Mouse (Mus musculus) heart, adult 9 months (tissue): ENCODE data around the gene Pitpnm2.

ENCODE experiments used
- DNase-seq, 2 experiments: peaks; one replicate each; pipeline ENCODE4 v3.0.0; 2022; ENCODE audit warnings: low spot score in 2 of 2

Pitpnm2 gene

GRCm38 (mm10) chr5:124202071-124202470 lies 47.5 kb downstream of the Pitpnm2 start:
- no peak for DNase-seq

GRCm38 (mm10) chr5:124201564-124201963 lies 48.0 kb downstream of the Pitpnm2 start:
- DNase-seq = no peak

- DNase-seq = no peak
Observed at GRCm38 (mm10) chr5:124200844-124201243, 48.7 kb downstream of the Pitpnm2 start.

GRCm38 (mm10) chr5:124199168-124199567 lies 50.4 kb downstream of the Pitpnm2 start:
- no peak for DNase-seq

GRCm38 (mm10) chr5:124198473-124198872 lies 51.1 kb downstream of the Pitpnm2 start:
- no peak for DNase-seq

- no peak for DNase-seq
Observed at GRCm38 (mm10) chr5:124196082-124196481, 53.5 kb downstream of the Pitpnm2 start.

GRCm38 (mm10) chr5:124194386-124195084 lies 55.0 kb downstream of the Pitpnm2 start:
- no peak for DNase-seq

- no peak for DNase-seq
Observed at GRCm38 (mm10) chr5:124193286-124194112, 56.1 kb downstream of the Pitpnm2 start.

GRCm38 (mm10) chr5:124192726-124193285 lies 56.8 kb downstream of the Pitpnm2 start:
- DNase-seq = no peak

- no peak for DNase-seq
Observed at GRCm38 (mm10) chr5:124192251-124192710, 57.3 kb downstream of the Pitpnm2 start.

- no peak for DNase-seq
Observed at GRCm38 (mm10) chr5:124190146-124190870, 59.3 kb downstream of the Pitpnm2 start.

- DNase-seq = no peak
Observed at GRCm38 (mm10) chr5:124189572-124189981, 60.0 kb downstream of the Pitpnm2 start.

- no peak for DNase-seq
Observed at GRCm38 (mm10) chr5:124187508-124188311, 61.9 kb downstream of the Pitpnm2 start.

- no peak for DNase-seq
Observed at GRCm38 (mm10) chr5:124186981-124187507, 62.5 kb downstream of the Pitpnm2 start.

- peak in 1 of 2 experiments; percentile 38 for DNase-seq
Observed at GRCm38 (mm10) chr5:124186465-124186854, 63.1 kb downstream of the Pitpnm2 start.

GRCm38 (mm10) chr5:124185706-124186464 lies 63.7 kb downstream of the Pitpnm2 start:
- DNase-seq = no peak

- no peak for DNase-seq
Observed at GRCm38 (mm10) chr5:124184898-124185701, 64.5 kb downstream of the Pitpnm2 start.

- DNase-seq = no peak
Observed at GRCm38 (mm10) chr5:124184191-124184590, 65.4 kb downstream of the Pitpnm2 start.

- no peak for DNase-seq
Observed at GRCm38 (mm10) chr5:124182642-124183041, 66.9 kb downstream of the Pitpnm2 start.
